Mouse (Mus musculus): ENCODE data around the gene Ptprs. TPM values are rescaled to one million over a fixed set of nuclear protein-coding genes. Genes with fewer than 3 reads are reported as not detected.
"Not testable (repeated sequence)": the region's sequence is repeated elsewhere in the genome, so short reads cannot be mapped to it uniquely, and the experiment has no call there.

Ptprs gene
- polyA plus RNA-seq (2017; shearing (Covaris generic)): 1 to 10 TPM; 6.5 to 8.6 TPM

GRCm38 (mm10) chr17:56476402-56476752 lies at the start of gene Ptprs:
Ptprs (minus strand) TSS chr17:56476483.
- ATAC-seq: peak; percentile 60

- no peak for ATAC-seq
These were observed 48.7 kb upstream of the Ptprs start for GRCm38 (mm10) chr17:56524943-56525342.

DNA sequence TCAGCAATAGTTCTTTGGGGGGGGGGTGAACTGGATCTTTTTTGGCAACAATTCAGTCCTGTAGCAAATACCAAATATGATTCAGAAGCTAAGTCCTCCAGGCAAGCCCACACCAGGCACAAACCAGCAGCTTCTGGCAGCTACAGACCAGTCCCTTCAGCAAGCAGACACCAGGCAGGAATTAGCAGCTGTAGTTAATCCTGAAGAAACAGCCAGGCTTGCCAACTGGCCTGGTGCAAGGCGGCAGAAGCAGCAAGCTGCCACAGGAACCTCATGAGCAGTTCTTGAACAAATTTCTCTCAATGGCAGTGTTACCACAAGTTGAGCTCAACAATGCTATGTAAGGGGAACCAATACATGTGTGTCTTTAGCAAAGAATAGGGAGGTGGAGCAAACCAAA lies 46.5 kb upstream of the Ptprs start:
- ATAC-seq: no peak

DNA sequence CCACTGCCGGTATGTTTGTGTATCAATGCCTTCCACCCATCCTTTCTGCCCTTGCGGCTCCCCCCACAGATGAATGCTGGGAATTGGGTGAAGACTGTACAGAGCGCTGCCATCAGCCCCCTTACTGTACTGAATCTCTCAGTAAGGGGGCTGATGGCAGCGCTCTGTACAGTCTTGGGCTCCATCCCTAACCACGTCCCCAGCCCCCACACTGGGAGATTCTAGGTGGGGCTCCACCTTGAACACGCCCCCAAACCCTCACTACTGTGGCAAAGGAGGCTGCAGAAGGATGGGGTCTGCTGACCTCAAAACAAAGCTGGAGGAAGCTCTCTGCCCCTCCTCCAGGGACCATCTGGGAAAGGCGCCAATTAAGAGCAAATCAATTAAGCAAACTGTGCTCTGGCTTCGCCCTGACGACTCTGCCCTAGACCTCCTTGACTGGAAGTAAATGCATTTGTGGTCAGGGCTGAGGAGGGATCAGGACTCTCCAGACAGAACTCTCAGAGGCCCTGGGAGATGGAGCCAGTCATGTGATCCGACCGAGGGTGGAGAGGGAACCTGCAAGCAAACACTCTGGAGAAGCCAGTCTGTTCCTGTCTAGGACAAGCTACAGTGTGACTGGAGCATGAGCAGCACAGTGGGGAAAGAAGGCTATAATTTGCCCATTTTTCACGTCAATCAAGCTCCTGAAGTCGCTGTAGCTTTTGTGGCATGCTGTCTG lies 39.6 kb upstream of the Ptprs start:
- ATAC-seq: no peak

- no peak for ATAC-seq
These were observed 38.6 kb upstream of the Ptprs start for GRCm38 (mm10) chr17:56514916-56515315.

DNA sequence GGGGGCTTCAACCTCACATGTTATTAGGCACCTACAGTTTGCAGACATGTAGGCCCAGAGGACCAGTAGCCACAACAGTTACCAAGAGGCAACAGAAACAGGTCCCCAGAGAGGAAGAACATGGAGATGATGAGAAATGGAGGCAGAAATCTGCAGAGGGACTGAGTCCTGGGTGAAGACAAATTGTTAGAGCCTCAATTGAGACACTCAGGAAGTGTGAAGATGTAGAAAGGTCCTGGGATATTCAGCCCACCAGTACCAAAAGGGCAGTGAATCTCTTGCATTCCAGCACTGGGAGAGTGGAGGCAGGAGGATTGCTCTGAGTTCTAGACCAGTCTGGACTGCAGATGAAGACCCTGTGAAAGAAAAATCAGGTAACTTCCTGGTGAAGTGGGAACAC lies 38.0 kb upstream of the Ptprs start:
- ATAC-seq: no peak

GRCm38 (mm10) chr17:56512310-56512709 lies 36.0 kb upstream of the Ptprs start, which contains the start of gene Znrf4:
Znrf4 (minus strand) TSS chr17:56512431.
- no peak for ATAC-seq

GRCm38 (mm10) chr17:56511707-56512090 lies 35.4 kb upstream of the Ptprs start:
- no peak for ATAC-seq

- ATAC-seq: no peak
These were observed 34.9 kb upstream of the Ptprs start for GRCm38 (mm10) chr17:56510970-56511706.

DNA sequence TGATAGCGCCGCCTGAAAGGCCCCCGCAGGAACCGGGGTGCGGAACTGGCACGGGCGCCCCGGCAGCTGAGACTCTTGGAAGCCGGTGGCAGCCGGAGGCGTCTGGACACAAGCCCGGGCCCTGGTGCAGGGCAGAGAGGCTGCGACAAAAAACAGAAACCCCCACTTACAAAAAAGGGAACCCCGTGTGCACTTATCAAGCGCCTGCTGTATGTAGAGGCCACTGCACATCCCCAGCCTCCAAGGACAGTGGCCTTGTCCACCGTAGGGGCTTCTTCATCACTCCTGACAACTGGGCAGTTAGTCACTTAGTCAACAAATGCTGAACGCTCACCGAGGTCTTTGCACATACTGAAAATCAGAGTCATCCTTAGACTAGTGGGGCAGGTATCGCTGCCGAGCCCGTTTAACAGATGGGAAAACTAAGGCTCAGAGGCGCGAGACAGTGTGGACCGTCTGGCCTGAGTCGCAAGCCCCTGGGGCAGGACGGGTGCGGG lies 34.2 kb upstream of the Ptprs start:
- ATAC-seq: no peak

DNA sequence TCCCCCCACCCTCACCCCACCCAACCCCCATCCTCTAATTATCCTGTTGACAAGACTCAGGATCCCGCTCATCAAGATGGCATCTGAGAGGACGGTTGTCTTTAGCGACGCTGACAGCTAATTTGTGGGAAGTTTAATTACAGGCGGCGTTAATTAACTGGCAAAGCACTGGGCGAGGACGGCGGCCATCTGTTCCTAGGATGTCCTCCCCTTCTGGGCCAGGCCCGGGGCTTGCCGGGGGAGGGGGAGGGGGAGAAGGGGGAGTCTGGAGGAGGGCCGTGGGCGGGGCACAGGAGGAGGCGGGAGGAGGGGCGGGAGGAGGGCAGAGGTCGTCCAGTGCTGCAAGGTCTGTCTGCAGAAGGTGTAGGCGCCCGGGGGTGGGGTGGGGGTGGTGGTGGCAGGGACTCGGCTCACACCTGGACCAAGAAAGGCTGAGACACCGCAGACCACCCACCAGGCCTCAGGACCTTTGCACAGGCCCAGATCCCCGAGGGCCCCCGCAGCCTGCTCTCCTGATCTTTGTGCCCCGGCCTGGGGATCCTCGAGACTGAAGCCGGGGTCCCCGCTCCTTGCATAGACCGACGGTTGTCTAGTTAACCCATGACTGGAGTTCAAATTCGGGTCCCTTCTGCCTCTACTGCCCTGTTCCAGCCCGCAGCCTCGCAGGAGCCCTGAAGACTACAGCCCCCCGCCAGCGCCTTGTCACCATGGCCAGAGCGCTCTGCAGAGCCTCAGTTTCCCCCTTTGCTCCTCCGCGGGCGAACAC lies 33.6 kb upstream of the Ptprs start:
- no peak for ATAC-seq

GRCm38 (mm10) chr17:56509021-56509640 lies 32.8 kb upstream of the Ptprs start:
- ATAC-seq: no peak

- peak; percentile 95 for ATAC-seq
These were observed 31.1 kb upstream of the Ptprs start for GRCm38 (mm10) chr17:56507161-56508068.

GRCm38 (mm10) chr17:56506417-56507065 lies 30.3 kb upstream of the Ptprs start:
- ATAC-seq: no peak

DNA sequence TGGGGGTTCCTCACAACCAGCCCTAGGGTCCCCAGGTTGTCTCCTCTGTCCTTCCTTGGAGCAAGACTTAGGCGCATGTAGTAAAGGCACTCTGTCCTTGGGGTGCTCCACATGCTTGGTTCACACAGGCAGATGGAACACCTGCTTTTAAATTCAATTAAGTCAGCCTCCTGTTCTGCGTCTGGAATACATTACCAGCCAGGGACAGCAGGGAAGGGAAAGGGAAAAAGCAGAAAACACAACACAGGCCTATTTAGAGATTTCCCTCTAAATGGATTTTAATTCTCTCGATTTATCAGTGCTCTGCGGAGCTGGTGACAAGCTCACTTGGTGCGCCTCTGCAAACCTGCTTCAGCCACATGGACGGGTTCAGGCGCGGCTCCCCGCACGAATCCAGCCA lies 29.1 kb upstream of the Ptprs start:
- no peak for ATAC-seq

GRCm38 (mm10) chr17:56502526-56502925 lies 26.2 kb upstream of the Ptprs start:
- ATAC-seq: no peak

- ATAC-seq: not testable (repeated sequence)
These were observed 25.5 kb upstream of the Ptprs start for GRCm38 (mm10) chr17:56501635-56502400.

- ATAC-seq: no peak
These were observed 22.9 kb upstream of the Ptprs start for GRCm38 (mm10) chr17:56499229-56499628.

DNA sequence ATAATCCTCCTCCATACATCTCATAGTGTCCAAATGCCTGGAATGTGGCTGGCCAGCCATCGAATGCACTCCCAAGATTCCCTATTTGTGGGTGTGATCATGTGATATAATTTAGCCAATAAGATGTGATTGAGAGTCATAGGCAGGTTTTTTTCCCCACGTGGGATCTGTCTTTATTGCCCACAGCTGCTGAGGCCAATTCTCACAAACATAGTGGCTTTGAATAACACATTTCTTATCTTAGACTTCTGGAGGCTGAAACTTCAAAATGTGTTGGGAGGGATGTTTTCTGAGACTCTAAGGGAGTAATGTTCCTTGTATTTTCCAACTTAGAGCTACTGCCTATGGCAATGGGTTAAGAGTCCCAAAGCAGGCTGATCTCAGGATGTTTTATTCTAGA lies 18.2 kb upstream of the Ptprs start:
- no peak for ATAC-seq

DNA sequence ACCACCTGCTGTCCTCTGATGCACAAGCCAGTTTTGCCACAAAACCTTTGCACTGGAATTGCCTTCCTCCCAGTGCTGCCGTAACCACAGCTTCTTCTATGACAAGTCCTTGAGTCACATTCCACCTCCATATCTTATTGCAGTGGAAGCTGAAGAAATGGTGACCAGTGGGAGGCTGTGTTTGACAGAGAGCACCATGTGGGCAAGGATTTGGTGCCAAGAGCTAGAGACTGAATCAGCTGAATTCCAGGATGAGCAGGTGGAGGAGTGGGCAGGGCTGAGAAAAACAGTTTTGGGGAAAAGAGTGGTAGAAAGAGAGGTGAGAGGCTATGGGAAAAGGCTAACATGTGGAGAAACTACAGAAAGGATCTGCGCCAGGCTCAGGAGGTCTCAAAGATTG lies 17.6 kb upstream of the Ptprs start:
- no peak for ATAC-seq
